Mouse (Mus musculus) embryonic facial prominence, embryonic 13.5 days (tissue): ENCODE data around the gene Gm12166. TPM values are rescaled to one million over a fixed set of nuclear protein-coding genes. Genes with fewer than 3 reads are reported as not detected.
A peak's percentile ranks its signal among the peaks of the same experiment; 100 is the strongest.

Experiments used
- ATAC-seq: fragments of 200-750 bp; cut with Nextera tagmentation; 2 replicates; pipeline ENCODE4 v1.8.0; 2017; ENCODE audit warnings: low read depth; ENCODE audit not compliant: insufficient number of reproducible peaks, insufficient read depth, low FRiP score, low TSS enrichment
- H3K27ac ChIP-seq: fragments of 300-500 bp; sonication (generic); 2 replicates; pipeline ENCODE4 v1.5.1; 2015; ENCODE audit warnings: moderate library complexity, mild to moderate bottlenecking, inconsistent platforms
- H3K27me3 ChIP-seq: fragments of 300-500 bp; sonication (generic); 2 replicates; pipeline ENCODE4 v1.6.1; 2015; ENCODE audit warnings: mild to moderate bottlenecking, inconsistent platforms
- H3K36me3 ChIP-seq: fragments of 300-500 bp; sonication (generic); 2 replicates; pipeline ENCODE4 v1.6.1; 2015; ENCODE audit warnings: mild to moderate bottlenecking, inconsistent platforms
- H3K4me1 ChIP-seq: fragments of 300-500 bp; sonication (generic); 2 replicates; pipeline ENCODE4 v1.6.1; 2015; ENCODE audit warnings: inconsistent platforms
- H3K4me2 ChIP-seq: fragments of 300-500 bp; sonication (generic); 2 replicates; pipeline ENCODE4 v1.6.1; 2015; ENCODE audit warnings: moderate library complexity, mild to moderate bottlenecking, inconsistent platforms
- H3K4me3 ChIP-seq: fragments of 300-500 bp; sonication (generic); 2 replicates; pipeline ENCODE4 v1.5.1; 2015; ENCODE audit warnings: mild to moderate bottlenecking, inconsistent platforms
- H3K9ac ChIP-seq: fragments of 300-500 bp; sonication (generic); 2 replicates; pipeline ENCODE4 v1.6.1; 2015; ENCODE audit warnings: mild to moderate bottlenecking, inconsistent platforms
- H3K9me3 ChIP-seq: fragments of 300-500 bp; sonication (generic); 2 replicates; pipeline ENCODE4 v1.6.1; 2016; ENCODE audit warnings: inconsistent platforms
- WGBS: fragments of 180-500 bp; shearing (Covaris S2); methylation state at CpG from one replicate; pipeline ENCODE4 v1.1.7; 2015; ENCODE audit warnings: mixed read lengths; 5-methylcytosine and 5-hydroxymethylcytosine counted together
- polyA plus RNA-seq: library from polyadenylated mRNA; unstranded; fragments of >200 nt; fragmentation: Nextera tagmentation; extraction: Ambion mirVana; gene quantifications from 2 replicates; pipeline ENCODE4 v1.2.1, GENCODE M21; 2015

Gm12166 gene
- polyA plus RNA-seq, 1 experiment from 2014 or later = 3.1 TPM

GRCm38 (mm10) chr11:46084568-46084967 lies 32.4 kb upstream of the Gm12166 start:
- H3K27ac ChIP-seq = no peak overlapping the region
- no peaks in the 10 kb centered on the region for H3K27me3 ChIP-seq
- H3K4me3 ChIP-seq = no peak overlapping the region
- ATAC-seq = no peak
- H3K36me3 ChIP-seq = peaks cover 4% of the 10 kb centered on the region; the same call in 1 of the 2 replicates
- no peak overlapping the region for H3K9ac ChIP-seq
- 73% methylated on average over 3 of the region's 3 CpGs for WGBS
- peaks cover 15% of the 10 kb centered on the region for H3K4me1 ChIP-seq
- H3K9me3 ChIP-seq = no peaks in the 10 kb centered on the region
- H3K4me2 ChIP-seq = no peak overlapping the region

DNA sequence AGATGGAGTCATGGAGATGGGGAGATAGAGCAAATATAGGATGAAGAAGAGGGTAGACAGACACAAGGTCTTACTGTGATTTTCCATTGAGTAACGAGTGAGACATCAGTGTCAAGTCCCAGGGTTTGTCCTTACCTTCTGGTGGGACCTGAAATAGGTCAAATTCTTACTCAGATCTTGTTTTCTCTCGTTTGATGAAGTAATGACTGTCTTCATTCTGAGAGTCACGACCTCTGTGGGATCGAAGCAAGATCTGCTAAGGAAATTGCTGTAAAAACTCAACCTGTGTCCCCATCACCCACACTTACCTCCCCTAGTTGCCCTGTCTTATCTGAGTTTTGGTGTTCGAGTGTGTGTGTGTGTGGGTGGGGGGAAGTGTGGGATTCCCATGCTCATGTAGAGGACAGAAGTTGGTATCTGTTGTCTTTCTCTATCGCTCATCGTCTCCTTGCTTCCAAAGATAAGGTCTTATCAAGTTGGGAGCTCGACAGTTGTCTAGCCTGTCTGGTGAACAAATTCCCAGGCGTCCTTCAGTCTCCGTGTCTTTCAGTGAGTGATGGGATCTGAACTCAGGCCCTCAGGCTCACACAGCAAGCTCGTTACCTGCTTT lies 31.8 kb upstream of the Gm12166 start:
- Histone ChIP-seq H3K27ac (no peak overlapping the region), H3K27me3 (no peaks in the 10 kb centered on the region), H3K36me3 (peaks cover 4% of the 10 kb centered on the region; the same call in 1 of the 2 replicates), H3K4me1 (peaks cover 12% of the 10 kb centered on the region), H3K9ac (no peak overlapping the region), H3K9me3 (no peaks in the 10 kb centered on the region), H3K4me3 (no peak overlapping the region), H3K4me2 (no peak overlapping the region)
- ATAC-seq = no peak
- WGBS = 89% methylated on average over 11 of the region's 11 CpGs

GRCm38 (mm10) chr11:46083405-46083804 lies 31.3 kb upstream of the Gm12166 start:
- Histone ChIP-seq H3K4me3 (no peak overlapping the region), H3K9ac (no peak overlapping the region), H3K36me3 (peaks cover 9% of the 10 kb centered on the region; the same call in 1 of the 2 replicates), H3K27ac (no peak overlapping the region), H3K4me1 (peaks cover 12% of the 10 kb centered on the region), H3K9me3 (no peaks in the 10 kb centered on the region), H3K27me3 (no peaks in the 10 kb centered on the region), H3K4me2 (no peak overlapping the region)
- ATAC-seq = no peak
- WGBS = 68% methylated on average over 3 of the region's 3 CpGs

GRCm38 (mm10) chr11:46081075-46081474 lies 29.0 kb upstream of the Gm12166 start:
- Histone ChIP-seq H3K4me2 (no peak overlapping the region), H3K9me3 (no peaks in the 10 kb centered on the region), H3K4me3 (no peak overlapping the region), H3K9ac (no peak overlapping the region), H3K27me3 (no peaks in the 10 kb centered on the region), H3K36me3 (peaks cover 23% of the 10 kb centered on the region), H3K27ac (no peak overlapping the region), H3K4me1 (peaks cover 12% of the 10 kb centered on the region)
- no peak for ATAC-seq
- 87% methylated on average over 2 of the region's 2 CpGs for WGBS

DNA sequence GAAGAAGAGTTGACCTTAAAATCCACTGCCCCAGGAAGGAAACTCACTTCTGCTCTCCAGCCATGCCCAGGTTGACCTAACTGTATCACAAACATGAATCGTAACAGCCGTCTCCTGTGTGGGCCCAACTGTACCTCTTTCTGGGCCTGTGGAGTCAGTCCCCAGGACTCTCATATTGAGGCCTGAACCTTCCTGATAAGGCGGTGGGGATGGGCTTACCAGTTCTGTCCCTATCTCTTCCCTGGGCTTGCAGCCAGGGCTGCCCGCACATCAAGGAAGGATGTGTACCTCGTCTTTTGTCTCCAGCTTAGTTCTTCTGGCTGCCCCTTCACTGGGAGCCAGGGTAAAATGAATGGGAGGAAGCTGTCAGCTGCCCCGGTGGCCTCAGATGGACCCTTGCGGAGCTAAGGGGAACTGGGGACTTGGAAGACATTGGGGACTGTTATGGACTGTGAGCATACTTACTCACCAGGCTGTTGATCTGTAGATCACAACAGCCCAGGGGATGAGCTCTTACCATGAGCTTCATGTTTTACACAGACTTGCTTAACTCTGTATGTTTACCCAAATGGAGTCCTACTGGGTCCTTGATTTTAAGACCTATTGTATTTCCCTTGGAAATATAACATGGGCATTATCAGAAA lies 25.7 kb upstream of the Gm12166 start:
- Histone ChIP-seq H3K27me3 (no peaks in the 10 kb centered on the region), H3K27ac (no peak overlapping the region), H3K36me3 (peaks cover 19% of the 10 kb centered on the region), H3K9me3 (no peaks in the 10 kb centered on the region), H3K4me3 (no peak overlapping the region), H3K4me2 (no peak overlapping the region), H3K4me1 (peaks cover 23% of the 10 kb centered on the region), H3K9ac (no peak overlapping the region)
- 95% methylated on average over 7 of the region's 7 CpGs for WGBS
- no peak for ATAC-seq

GRCm38 (mm10) chr11:46077304-46077703 lies 25.2 kb upstream of the Gm12166 start:
- H3K27me3 ChIP-seq = no peaks in the 10 kb centered on the region
- no peak overlapping the region for H3K27ac ChIP-seq
- no peak overlapping the region for H3K9ac ChIP-seq
- 91% methylated on average over 5 of the region's 5 CpGs for WGBS
- H3K4me2 ChIP-seq = no peak overlapping the region
- H3K9me3 ChIP-seq = no peaks in the 10 kb centered on the region
- H3K4me1 ChIP-seq = peaks cover 28% of the 10 kb centered on the region
- ATAC-seq = no peak
- peaks cover 19% of the 10 kb centered on the region for H3K36me3 ChIP-seq
- H3K4me3 ChIP-seq = no peak overlapping the region

DNA sequence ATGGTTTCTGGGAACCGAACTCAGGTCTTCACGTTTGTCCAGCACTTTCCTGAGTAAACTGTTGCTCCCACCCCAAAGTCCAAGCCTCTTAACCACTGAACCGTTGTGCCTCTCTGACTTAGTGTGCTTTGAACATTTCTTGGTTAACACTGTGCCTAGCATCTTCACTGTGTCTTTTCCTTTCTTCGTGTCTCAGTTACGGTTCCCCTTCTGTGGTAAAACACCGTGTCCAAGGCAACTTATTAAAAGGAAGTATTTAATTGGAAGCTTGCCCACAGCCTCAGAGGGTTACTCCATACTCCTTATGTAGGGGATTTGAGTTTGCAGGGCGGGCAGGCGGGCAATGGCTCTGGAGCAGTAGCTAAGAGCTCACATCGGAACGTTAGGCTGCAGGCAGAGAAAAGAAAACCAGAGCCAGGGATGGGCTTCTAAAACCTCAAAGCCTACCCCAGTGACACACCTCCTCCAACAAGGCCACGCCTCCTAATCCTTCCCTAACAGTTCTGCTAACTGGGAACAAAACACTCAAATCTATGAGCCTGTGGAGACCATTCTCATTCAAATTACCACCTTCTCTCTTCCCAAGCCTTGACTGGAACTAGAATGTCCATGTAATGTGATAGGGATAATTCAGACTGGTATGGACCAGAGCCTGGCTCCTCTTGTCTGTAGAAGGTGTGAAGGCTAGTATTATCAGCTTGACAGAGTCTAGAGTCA lies 24.5 kb upstream of the Gm12166 start:
- Histone ChIP-seq H3K9me3 (no peaks in the 10 kb centered on the region), H3K27me3 (no peaks in the 10 kb centered on the region)

DNA sequence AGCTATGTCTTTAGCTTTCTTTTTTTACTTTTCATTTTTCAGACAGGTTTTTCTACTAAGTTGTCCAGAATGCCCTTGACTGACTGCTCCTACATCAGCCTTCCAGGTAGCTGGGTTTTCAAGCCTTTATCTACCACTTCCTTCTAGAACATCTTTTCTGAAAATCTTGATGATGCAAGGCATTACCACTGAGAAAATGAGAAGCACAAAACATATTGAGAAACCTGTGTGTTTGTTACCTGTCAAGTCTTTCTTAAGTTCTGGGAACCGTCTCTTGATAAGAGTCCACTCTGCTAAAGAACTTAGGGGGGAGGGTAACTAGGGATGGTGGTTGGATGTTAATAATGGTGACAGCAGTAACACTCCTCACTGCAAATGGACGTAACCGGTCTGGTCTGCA lies 23.4 kb upstream of the Gm12166 start:
- no peaks in the 10 kb centered on the region for H3K27me3 ChIP-seq
- 91% methylated on average over 3 of the region's 3 CpGs for WGBS
- no peak for ATAC-seq
- H3K4me2 ChIP-seq = no peak overlapping the region
- no peak overlapping the region for H3K9ac ChIP-seq
- peaks cover 19% of the 10 kb centered on the region for H3K36me3 ChIP-seq
- H3K9me3 ChIP-seq = no peaks in the 10 kb centered on the region
- peaks cover 33% of the 10 kb centered on the region for H3K4me1 ChIP-seq
- no peak overlapping the region for H3K27ac ChIP-seq
- no peak overlapping the region for H3K4me3 ChIP-seq

More for the DNA sequence above, 24.5 kb upstream of the Gm12166 start:
- H3K4me2 ChIP-seq = no peak overlapping the region
- no peak overlapping the region for H3K9ac ChIP-seq
- H3K27ac ChIP-seq = no peak overlapping the region
- ATAC-seq = no peak
- 84% methylated on average over 11 of the region's 11 CpGs for WGBS
- H3K4me1 ChIP-seq = peaks cover 28% of the 10 kb centered on the region
- no peak overlapping the region for H3K4me3 ChIP-seq
- peaks cover 19% of the 10 kb centered on the region for H3K36me3 ChIP-seq

- H3K9me3 ChIP-seq = no peaks in the 10 kb centered on the region
- no peak overlapping the region for H3K4me3 ChIP-seq
- 81% methylated on average over 17 of the region's 17 CpGs for WGBS
- H3K4me2 ChIP-seq = no peak overlapping the region
- no peaks in the 10 kb centered on the region for H3K27me3 ChIP-seq
- H3K36me3 ChIP-seq = peaks cover 19% of the 10 kb centered on the region
- H3K9ac ChIP-seq = no peak overlapping the region
- peak overlapping the region; percentile 62 for H3K27ac ChIP-seq
- no peak for ATAC-seq
- H3K4me1 ChIP-seq = peaks cover 45% of the 10 kb centered on the region
Observed at GRCm38 (mm10) chr11:46073850-46074688, 21.9 kb upstream of the Gm12166 start.

- H3K9me3 ChIP-seq = no peaks in the 10 kb centered on the region
- peak overlapping the region; percentile 62 for H3K27ac ChIP-seq
- no peak for ATAC-seq
- WGBS = 43% methylated on average over 15 of the region's 15 CpGs
- peaks cover 51% of the 10 kb centered on the region for H3K4me1 ChIP-seq
- no peaks in the 10 kb centered on the region for H3K27me3 ChIP-seq
- H3K36me3 ChIP-seq = peaks cover 14% of the 10 kb centered on the region
- no peak overlapping the region for H3K4me3 ChIP-seq
- H3K4me2 ChIP-seq = no peak overlapping the region
- no peak overlapping the region for H3K9ac ChIP-seq
Observed at GRCm38 (mm10) chr11:46073061-46073849, 21.1 kb upstream of the Gm12166 start.
